Mouse (Mus musculus) ovary, postnatal 36 days (tissue): ENCODE data around the gene Otulin.

Experiments
- DNase-seq: peaks from one replicate; pipeline ENCODE4 v3.0.0; 2022; ENCODE audit warnings: low spot score, mixed read lengths

The Otulin gene

DNA sequence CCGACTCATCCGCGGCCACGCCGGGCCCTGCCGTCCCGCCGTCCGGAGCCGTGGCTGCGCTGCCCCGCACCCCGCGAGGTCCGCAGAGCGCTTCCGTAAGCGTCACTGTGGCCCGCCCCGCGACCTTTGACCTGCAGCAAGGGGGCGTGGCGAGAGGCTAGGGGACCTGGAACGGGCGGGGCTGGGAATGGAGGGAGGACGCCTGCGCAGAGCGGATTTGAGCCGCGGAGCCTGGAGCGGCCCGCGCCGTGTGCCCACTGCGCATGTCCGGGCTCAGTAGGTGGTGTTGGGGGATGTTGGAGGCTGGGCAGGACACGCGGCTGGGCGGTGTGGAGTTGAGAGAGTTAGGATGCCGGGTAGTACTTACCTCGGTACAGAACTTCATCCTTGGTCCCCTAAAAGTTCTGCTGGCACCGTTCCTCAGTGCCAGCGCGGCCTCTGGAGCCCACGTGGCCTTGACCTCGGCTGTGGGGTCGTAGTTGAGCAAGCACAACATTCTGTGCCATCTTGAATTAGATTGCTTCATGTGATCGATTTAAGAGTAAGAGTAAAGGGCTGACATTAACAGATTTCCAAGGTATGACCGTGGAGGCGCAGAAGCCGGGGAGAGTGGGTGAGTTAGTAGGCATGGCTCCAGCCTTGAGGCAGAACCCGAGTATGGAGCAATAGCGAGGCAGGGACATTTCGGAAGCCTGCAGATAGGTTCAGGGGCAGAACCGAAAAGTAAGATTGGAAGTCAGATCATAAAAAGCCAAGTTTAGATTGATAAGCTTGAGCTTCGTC, at the start of gene Otulin:
Otulin (minus strand) TSS at position 93 of the 783 bp plus-strand sequence.
- DNase-seq = peak; percentile 99

DNA sequence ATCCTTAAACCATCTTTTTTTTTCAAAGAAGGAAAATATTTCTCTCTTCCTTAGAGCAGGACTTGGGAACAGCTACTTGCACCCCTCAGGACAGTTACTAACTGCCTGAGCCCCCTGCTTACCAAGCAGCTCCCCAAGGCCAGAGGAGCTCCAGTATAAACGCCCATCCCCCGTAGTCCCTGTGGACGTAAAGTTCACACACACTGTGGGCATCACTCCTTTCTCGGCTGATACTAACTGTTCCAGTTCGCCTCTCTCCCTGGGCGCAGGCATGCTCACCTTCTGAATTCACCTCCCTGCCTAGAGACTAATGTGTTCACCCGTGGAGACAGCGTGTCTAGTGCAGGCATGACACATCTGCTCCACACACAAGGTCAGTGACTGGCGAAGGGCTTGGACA, 48.0 kb upstream of the Otulin start:
- DNase-seq = no peak

- no peak for DNase-seq
These were observed 47.3 kb upstream of the Otulin start for GRCm38 (mm10) chr15:27677801-27678200.

DNA sequence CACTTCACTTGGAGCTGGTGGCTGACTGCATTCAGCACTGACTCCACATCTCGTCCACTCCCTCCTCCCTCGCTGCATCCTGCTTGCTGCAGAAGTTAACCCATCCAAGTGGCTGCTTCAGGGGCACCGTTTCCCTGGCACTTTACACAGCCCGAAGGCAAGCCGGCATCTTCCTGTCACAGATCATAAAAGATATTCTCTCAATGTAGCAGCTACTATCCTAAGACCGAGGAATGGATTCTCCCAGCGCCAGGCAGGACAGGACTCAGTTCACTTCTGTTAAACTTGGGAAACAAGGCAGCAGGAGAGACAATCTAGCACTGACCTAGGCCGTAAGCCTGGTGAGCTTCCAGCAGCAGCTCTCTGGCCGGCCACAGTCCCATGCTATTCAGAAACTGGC, 45.7 kb upstream of the Otulin start:
- no peak for DNase-seq

GRCm38 (mm10) chr15:27675122-27675521, 44.6 kb upstream of the Otulin start:
- no peak for DNase-seq

DNA sequence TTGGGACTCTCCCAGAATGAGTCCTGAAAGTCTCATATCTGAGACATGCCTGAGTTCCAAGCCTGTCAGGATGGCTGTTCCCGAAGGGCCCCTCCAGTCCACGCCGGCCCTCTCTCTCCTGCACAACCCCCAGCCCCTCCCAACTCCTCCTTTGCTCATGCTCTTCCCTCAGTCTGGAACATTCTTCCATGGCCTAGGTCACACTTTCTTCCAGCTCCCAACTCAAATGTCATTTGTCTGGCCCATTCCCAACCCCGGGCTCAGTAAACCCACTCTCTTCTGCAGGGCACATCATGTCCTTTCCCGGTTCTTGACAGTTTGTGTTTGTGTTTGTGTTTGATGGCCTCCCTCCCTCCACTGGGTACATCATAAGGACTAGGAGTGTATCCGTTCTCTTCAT, 43.5 kb upstream of the Otulin start:
- DNase-seq = no peak

DNA sequence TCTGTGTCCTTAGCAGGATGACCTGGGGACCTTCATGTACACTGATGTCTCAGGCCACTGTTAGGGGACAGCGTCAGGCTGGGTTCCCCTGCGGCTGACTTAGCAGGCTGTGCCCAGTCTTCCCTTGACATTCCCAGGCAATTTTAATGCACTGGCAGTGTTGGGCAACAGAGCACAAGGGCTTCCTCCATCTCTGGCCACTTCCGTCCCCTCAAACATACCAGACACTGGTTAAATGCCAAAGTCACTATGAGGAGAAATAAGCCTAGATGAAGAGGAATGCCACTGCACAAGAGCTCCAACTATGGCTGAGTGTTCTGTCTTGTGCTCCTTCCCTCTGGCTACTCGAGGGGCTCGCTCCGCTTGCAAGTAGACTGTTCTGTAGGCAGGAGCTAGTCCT, 42.7 kb upstream of the Otulin start:
- no peak for DNase-seq

- DNase-seq = no peak
These were observed 41.8 kb upstream of the Otulin start for GRCm38 (mm10) chr15:27672259-27672658.

- no peak for DNase-seq
These were observed 41.2 kb upstream of the Otulin start for GRCm38 (mm10) chr15:27671612-27672245.

DNA sequence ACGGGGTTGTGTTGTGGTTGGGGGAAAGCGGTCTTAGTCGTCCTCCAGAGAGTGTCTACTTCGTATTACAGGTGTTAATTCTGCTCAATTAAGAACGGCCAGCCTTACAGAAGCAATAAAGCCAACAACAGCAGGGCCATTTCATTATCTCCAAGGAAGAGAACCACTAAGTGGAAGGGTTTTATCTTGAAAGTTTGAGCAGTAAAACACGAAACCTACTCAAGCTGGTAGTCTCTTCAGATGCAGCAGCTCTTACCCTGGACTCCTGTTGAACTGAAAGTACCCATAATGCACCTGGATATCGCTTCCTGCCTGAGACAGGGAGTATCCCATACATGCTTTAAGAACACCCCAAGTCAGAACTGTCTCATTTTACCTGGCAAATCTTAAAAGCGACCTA, 40.2 kb upstream of the Otulin start:
- DNase-seq = no peak

DNA sequence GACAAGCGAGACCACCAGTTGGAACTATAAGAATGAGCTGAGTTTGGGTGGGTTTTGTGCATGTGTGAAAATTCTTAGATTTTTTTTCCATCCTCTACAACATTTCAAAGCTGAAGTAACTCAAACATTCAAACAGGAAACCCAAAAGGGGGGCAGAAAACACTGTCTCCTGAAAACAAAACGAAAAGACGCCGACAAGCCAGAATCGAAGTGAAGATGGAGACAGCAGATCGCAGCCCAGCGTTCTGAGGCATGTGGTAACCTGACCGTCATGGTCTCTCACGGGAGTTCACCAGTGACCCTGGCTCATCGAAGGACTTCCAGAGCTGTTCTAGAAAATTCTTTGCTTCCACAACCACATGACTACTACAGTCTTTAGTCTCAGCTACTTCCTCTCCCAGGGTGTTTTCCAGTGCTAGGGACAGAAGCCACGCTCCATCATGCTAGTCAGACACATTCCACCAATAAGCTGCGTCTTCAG, 39.5 kb upstream of the Otulin start:
- no peak for DNase-seq

- no peak for DNase-seq
These were observed 38.8 kb upstream of the Otulin start for GRCm38 (mm10) chr15:27669276-27669675.

DNA sequence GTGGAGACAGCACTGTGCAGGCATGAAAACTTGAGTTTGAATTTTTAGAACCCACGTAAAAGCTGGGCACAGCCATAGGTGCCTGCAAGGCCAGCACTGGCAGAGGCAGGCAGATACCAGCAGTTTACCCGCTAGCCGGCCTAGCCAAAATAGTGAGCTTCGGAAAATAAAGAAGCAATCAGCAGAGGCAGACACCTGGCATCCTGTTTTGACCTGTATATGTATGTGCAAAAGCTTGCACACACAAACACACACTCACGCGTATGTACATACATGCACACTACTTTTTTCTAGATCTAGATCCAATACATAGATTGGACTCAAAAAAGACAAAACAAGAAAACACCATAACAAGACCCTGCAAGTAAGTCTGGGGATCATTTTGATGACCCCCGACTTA, 38.1 kb upstream of the Otulin start:
- DNase-seq = no peak

- DNase-seq = no peak
These were observed 37.5 kb upstream of the Otulin start for GRCm38 (mm10) chr15:27668001-27668461.

DNA sequence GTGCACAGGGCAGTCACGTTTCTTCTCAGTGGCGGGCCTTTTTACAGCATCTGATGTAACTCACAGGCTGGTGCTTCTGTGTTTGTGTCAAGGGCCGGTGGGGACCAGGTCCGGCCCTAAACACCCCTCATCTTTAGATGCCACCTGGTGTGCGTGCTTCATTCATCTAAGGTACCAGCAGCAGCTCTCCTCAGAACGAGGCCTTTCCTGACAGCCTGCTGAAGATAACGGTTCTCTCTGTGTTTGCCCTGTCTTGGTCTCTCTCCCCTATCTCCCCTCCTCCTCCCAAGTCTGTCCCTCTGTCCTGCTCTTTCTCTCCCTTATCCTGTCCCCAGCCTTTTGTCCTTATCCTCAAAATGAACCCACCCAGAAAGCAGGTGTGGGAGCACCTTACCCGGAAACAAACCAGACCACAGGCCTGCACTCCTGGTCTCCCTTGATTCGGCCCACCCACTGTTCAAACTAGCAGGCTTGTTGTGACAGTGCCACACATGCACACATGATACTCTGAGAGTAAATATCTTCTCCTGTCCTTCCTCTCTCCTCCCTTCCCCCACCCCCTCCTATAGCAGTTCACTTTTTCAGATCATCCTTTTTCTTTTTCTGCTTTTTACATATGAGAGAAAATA, 36.5 kb upstream of the Otulin start:
- no peak for DNase-seq

DNA sequence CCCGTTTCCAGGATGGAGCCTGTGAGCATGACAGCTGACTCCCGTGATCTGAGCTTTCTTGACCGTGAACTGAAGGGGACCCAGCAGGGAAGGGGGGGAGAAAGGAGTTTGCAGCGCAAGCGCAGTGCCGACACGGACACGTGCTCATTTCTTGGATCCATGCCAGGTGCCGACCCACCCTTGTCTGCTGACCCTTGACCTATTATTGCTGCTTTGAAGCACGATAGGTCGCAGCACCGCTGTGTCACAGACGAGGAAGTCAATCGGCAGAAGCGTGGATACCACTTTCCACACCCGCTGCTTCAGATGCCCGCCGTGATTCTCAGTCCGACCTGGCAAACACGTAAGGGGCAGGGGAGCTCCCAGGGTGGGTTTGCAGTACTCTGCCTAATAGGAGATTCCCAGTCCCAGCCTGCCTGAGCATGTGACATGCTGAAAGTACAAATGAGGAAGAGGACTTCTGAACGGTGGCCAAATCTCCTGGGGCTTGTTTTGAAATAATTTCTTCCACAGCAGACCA, 35.0 kb upstream of the Otulin start:
- DNase-seq = peak; percentile 13

GRCm38 (mm10) chr15:27664126-27664525, 33.6 kb upstream of the Otulin start:
- no peak for DNase-seq

DNA sequence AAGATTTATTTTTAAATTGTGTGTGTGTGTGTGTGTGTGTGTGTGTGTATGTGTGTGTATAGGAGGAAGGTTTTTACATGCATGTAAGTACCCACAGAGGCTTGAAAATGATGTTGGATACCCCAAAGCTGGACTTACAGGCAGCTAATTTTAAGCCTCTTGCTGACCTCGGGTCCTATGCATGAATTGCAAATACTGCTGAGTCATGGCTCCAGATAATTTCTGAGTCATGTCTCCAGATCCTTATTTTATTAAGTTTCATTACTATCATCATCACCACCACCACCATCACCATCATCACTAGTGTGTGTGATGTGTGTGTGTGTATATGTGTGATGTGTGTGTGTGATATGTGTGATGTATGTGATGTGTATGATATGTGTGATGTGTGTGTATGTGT, 32.2 kb upstream of the Otulin start:
- no peak for DNase-seq

DNA sequence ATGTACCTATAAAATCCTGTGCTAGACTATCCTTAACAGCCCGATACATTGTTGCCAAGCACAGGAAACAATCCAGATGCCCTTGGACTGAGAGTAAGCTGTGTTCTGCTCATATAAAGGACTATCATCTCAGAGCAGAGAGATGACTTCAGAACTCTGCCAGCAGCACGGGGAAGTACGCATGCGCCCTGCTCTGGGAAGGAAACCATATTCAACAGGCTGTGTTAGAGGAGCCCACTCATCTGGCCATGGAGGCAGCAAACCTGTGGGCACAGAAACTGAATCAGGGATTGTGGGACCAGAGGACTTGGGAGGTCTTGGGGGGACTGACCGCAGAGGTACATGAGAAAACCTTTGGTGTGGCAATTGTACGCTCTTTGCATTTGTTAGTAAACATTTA, 31.2 kb upstream of the Otulin start:
- no peak for DNase-seq

GRCm38 (mm10) chr15:27659592-27660244, 29.2 kb upstream of the Otulin start:
- DNase-seq = peak; percentile 85

DNA sequence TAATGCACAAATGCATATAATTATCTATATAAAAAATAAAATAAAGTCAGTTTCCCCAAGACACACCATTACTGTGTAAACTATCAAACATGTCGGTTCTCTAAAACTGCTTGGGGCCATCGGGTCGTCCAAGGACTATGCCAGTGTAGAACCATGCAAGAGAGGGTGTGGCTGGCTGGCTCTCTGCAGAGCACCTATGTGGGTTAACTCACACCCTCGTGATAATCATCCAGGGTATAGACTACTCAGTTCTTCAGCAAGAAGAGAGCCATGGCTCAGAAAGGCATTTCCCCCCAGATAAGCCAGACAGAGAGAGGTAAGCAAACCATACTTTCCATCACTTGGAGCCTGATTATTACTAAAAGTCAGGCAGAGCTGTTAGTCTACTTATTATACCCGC, 28.6 kb upstream of the Otulin start:
- no peak for DNase-seq

DNA sequence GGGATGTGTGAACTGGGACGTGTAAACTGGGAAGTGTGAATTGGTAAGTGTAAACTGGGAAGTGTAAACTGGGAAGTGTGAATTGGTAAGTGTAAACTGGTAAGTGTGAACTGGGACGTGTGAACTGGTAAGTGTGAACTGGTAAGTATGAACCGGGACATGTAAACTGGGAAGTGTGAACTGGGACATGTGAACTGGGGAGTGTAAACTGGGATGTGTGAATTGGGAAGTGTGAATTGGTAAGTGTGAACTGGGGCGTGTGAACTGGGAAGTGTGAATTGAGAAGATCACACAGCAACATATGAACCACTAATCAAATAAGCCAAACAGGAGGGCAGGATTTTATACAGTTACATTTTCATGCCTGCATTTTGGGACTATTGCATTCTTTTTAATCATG, 27.9 kb upstream of the Otulin start:
- no peak for DNase-seq
